Mouse (Mus musculus): ENCODE measurements around the gene Enc1. TPM values are rescaled to one million over a fixed set of nuclear protein-coding genes. Genes with fewer than 3 reads are reported as not detected.

The Enc1 gene
- polyA plus RNA-seq (2012; rRNA removed), result 249 and 303 TPM in 2 replicates

- TF ChIP-seq POLR2A (IDR thresholded peaks at IDR 0.05; ENCODE audit: borderline replicate concordance, extremely low read depth, insufficient read depth, insufficient read length, poor library complexity, severe bottlenecking) (peak; percentile 91), CTCF (IDR thresholded peaks at IDR 0.05; ENCODE audit: borderline replicate concordance, extremely low read depth, insufficient read depth, insufficient read length) (peak; percentile 68)
- DNase-seq (ENCODE audit: low read depth), result peak; percentile 98
Measured at GRCm38 (mm10) chr13:97240965-97241786, at the start of gene Enc1. Enc1 (plus strand) TSS chr13:97241105.

DNA sequence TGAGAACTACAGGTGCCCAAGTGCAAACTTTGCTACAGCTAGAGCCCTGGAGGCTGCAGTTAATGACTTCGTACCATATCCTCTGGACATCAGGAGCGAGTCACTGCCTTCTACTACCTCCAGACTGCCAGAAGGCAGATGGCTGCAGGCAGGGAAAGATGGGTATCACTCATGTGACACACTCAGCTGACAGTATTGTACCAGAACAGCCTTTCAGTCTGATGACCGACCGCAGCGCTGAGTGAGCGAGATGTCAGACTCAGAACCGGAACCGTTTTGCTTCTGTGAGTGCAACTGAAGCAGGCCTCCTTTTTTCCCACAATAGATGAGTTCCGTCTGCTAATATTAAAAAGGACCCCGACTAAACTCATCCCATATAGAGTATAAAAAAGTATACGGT, 48.3 kb upstream of the Enc1 start:
- no peak for DNase-seq (ENCODE audit: low read depth)

DNA sequence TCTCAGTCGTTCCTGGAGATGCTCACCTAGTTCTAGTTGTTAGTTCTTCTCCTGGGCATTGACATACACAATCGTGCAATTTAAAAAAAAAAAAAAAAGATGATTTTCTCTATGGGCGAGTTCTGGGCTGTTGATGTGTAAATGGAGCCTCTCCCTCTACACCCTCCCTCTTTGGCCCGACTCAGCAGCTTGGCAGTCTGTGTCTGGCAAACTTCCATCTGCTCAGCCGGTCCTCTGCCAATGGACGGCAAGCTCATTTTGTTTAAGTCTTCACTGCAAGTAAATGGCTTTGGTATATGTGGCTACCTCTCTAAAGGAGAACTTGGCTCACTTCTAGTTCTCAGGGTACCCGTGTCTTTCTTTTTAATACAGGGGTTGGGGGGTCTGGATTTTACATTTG, 47.5 kb upstream of the Enc1 start:
- TF ChIP-seq POLR2A (IDR thresholded peaks at IDR 0.05; ENCODE audit: borderline replicate concordance, extremely low read depth, insufficient read depth, insufficient read length, poor library complexity, severe bottlenecking), result no peak
- TF ChIP-seq CTCF (IDR thresholded peaks at IDR 0.05; ENCODE audit: borderline replicate concordance, extremely low read depth, insufficient read depth, insufficient read length), result no peak
- peak; percentile 97 for DNase-seq (ENCODE audit: low read depth)

More for the DNA sequence above, 48.3 kb upstream of the Enc1 start:
- no peak for TF ChIP-seq CTCF (IDR thresholded peaks at IDR 0.05; ENCODE audit: borderline replicate concordance, extremely low read depth, insufficient read depth, insufficient read length)
- TF ChIP-seq POLR2A (IDR thresholded peaks at IDR 0.05; ENCODE audit: borderline replicate concordance, extremely low read depth, insufficient read depth, insufficient read length, poor library complexity, severe bottlenecking), result no peak

- TF ChIP-seq POLR2A (IDR thresholded peaks at IDR 0.05; ENCODE audit: borderline replicate concordance, extremely low read depth, insufficient read depth, insufficient read length, poor library complexity, severe bottlenecking) (no peak), CTCF (IDR thresholded peaks at IDR 0.05; ENCODE audit: borderline replicate concordance, extremely low read depth, insufficient read depth, insufficient read length) (no peak)
- DNase-seq (ENCODE audit: low read depth), result no peak
Measured at GRCm38 (mm10) chr13:97196186-97196924, 44.5 kb upstream of the Enc1 start.

GRCm38 (mm10) chr13:97196925-97197218, 44.0 kb upstream of the Enc1 start:
- TF ChIP-seq POLR2A (IDR thresholded peaks at IDR 0.05; ENCODE audit: borderline replicate concordance, extremely low read depth, insufficient read depth, insufficient read length, poor library complexity, severe bottlenecking), result no peak
- no peak for TF ChIP-seq CTCF (IDR thresholded peaks at IDR 0.05; ENCODE audit: borderline replicate concordance, extremely low read depth, insufficient read depth, insufficient read length)
- peak; percentile 72 for DNase-seq (ENCODE audit: low read depth)

DNA sequence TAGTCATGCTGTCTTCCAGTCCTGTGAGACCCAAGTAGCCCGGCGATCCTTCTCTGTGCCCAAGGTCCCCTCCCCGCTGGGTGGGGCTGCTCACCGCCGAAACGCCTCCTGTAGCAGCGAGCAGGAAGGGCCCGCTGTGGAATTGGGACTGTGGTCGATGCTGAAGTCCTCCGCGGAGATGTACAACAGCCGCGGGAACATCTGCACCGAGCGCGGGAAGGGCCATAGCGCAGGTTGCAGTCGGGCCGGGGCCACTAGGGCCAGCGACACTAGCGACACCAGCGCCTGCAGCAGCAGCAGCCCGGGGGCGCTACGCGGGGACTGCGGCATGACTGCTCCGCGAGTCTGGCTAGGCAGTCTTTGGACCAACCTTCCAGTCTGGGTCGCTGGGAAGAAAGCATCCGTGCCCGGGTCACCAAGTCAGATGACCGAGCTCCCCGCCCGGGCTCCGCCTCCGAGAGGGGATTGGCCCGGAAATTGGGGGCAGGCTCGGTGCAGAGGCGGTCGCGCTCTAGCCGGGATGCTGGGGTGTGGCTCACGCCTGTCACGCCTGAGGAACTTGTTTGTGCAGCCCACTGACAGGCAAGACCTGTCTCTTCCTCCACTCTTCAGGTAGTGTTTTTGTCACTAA, 42.9 kb upstream of the Enc1 start, which contains the start of gene Hexb:
Hexb (minus strand) TSS at position 426 of the 631 bp plus-strand sequence.
- DNase-seq (ENCODE audit: low read depth), result peak; percentile 81
- TF ChIP-seq CTCF (IDR thresholded peaks at IDR 0.05; ENCODE audit: borderline replicate concordance, extremely low read depth, insufficient read depth, insufficient read length) (no peak), POLR2A (IDR thresholded peaks at IDR 0.05; ENCODE audit: borderline replicate concordance, extremely low read depth, insufficient read depth, insufficient read length, poor library complexity, severe bottlenecking) (no peak)

GRCm38 (mm10) chr13:97199123-97199522, 41.8 kb upstream of the Enc1 start:
- TF ChIP-seq CTCF (IDR thresholded peaks at IDR 0.05; ENCODE audit: borderline replicate concordance, extremely low read depth, insufficient read depth, insufficient read length), result no peak
- TF ChIP-seq POLR2A (IDR thresholded peaks at IDR 0.05; ENCODE audit: borderline replicate concordance, extremely low read depth, insufficient read depth, insufficient read length, poor library complexity, severe bottlenecking), result no peak
- DNase-seq (ENCODE audit: low read depth), result no peak

GRCm38 (mm10) chr13:97201076-97201475, 39.8 kb upstream of the Enc1 start:
- TF ChIP-seq POLR2A (IDR thresholded peaks at IDR 0.05; ENCODE audit: borderline replicate concordance, extremely low read depth, insufficient read depth, insufficient read length, poor library complexity, severe bottlenecking) (no peak), CTCF (IDR thresholded peaks at IDR 0.05; ENCODE audit: borderline replicate concordance, extremely low read depth, insufficient read depth, insufficient read length) (no peak)
- DNase-seq (ENCODE audit: low read depth), result no peak

- DNase-seq (ENCODE audit: low read depth), result no peak
- TF ChIP-seq CTCF (IDR thresholded peaks at IDR 0.05; ENCODE audit: borderline replicate concordance, extremely low read depth, insufficient read depth, insufficient read length) (no peak), POLR2A (IDR thresholded peaks at IDR 0.05; ENCODE audit: borderline replicate concordance, extremely low read depth, insufficient read depth, insufficient read length, poor library complexity, severe bottlenecking) (no peak)
Measured at GRCm38 (mm10) chr13:97201896-97202295, 39.0 kb upstream of the Enc1 start.

GRCm38 (mm10) chr13:97205052-97205701, 35.7 kb upstream of the Enc1 start:
- TF ChIP-seq CTCF (IDR thresholded peaks at IDR 0.05; ENCODE audit: borderline replicate concordance, extremely low read depth, insufficient read depth, insufficient read length), result peak; percentile 73; the same call in 1 of the 2 replicates
- TF ChIP-seq POLR2A (IDR thresholded peaks at IDR 0.05; ENCODE audit: borderline replicate concordance, extremely low read depth, insufficient read depth, insufficient read length, poor library complexity, severe bottlenecking), result no peak
- DNase-seq (ENCODE audit: low read depth), result peak; percentile 86

DNA sequence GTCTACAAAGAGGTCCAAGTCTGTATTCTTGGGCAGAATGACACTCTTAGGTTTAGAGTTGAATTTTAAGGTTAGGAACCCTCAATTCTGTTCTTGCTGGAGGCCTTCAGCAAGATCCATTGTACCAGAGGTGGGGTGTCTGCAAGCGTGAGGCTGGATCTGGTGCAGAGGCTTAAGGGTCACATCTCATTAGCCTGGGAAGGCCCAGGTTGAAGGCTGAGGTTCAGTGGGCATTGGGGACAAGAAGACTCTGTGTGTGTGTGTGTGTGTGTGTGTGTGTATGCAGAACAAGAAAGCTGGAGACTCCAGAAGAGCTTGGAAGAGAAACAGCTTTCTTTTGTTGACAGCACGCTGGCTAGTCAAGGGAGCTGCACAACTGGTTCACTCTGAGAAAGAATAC, 34.9 kb upstream of the Enc1 start:
- TF ChIP-seq CTCF (IDR thresholded peaks at IDR 0.05; ENCODE audit: borderline replicate concordance, extremely low read depth, insufficient read depth, insufficient read length) (no peak), POLR2A (IDR thresholded peaks at IDR 0.05; ENCODE audit: borderline replicate concordance, extremely low read depth, insufficient read depth, insufficient read length, poor library complexity, severe bottlenecking) (no peak)
- DNase-seq (ENCODE audit: low read depth), result no peak

All from brain, embryonic 14.5 days (tissue).